Mouse (Mus musculus): Measurements from ENCODE around the gene Veph1.

Veph1 gene

GRCm38 (mm10) chr3:66007632-66008401, 288.8 kb downstream of the Veph1 start:
- no peak for DNase-seq

GRCm38 (mm10) chr3:66004989-66005388, 291.6 kb downstream of the Veph1 start:
- no peak for DNase-seq

GRCm38 (mm10) chr3:66004220-66004951, 292.3 kb downstream of the Veph1 start:
- DNase-seq: no peak

Data from lung, postnatal 36 days (tissue).